Mouse (Mus musculus): Measurements from ENCODE around the gene Cpsf2.

DNA sequence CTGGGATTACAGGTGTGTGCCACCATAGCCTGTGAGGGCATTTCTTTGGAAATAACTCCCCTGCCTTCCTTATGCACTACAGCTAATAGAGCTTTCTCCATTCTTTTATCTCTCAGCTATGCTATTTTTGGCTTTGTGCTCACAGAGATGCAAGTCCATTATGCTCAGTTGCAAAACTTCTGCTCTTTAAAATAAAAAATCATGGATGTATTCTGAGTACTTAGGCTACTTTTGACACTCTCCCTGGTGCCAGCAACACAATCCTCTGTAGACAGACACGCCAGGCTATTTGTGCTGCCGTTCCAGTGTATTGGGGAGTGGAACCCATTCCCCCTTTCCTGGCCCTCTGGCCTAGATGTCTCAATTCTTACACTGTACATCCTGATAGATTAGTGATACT is 64.1 kb downstream of the Cpsf2 start:
- TF ChIP-seq CTCF (IDR thresholded peaks at IDR 0.05; ENCODE audit: low read depth) (no peak), EP300 (IDR thresholded peaks at IDR 0.05; ENCODE audit: low read depth) (no peak)

Measured in liver, embryonic 14.5 days (tissue).